In genomic region chr8:90520186-90520585, GRCm38 (mm10) we compare ENCODE assay signal across 11 mouse cellular contexts.
DNase-seq lines count a peak whose midpoint lies in the region; ATAC-seq and TF ChIP-seq lines count a peak whose summit lies in the region.
"Had no signal": no experiment of that assay in that cellular context is flagged by ENCODE, and none has a peak within 500 bp of the region (broad histone marks: within the 10 kb centered on the region; RNA-seq: fewer than 3 reads in every experiment).

No protein-coding gene starts in this region.

- ATAC-seq in forebrain, embryonic 15.5 days (replicated peaks): peak; percentile 84
- ATAC-seq in midbrain, embryonic 11.5 days (ENCODE audit: low FRiP score): peak; percentile 76; the same call in 1 of the 2 replicates

- no peak for TF ChIP-seq POLR2A in brain, embryonic 14.5 days (IDR thresholded peaks at IDR 0.05; ENCODE audit: borderline replicate concordance, extremely low read depth, insufficient read depth, insufficient read length, poor library complexity, severe bottlenecking)

- no peaks in the 10 kb centered on the region for H3K27me3 ChIP-seq in forebrain, embryonic 15.5 days
- H3K27me3 ChIP-seq in midbrain, embryonic 11.5 days (ENCODE audit: control insufficient read depth, insufficient read depth, low read length): no peaks in the 10 kb centered on the region

- H3K9me3 ChIP-seq in forebrain, embryonic 15.5 days: no peaks in the 10 kb centered on the region
- no peaks in the 10 kb centered on the region; the same call in 1 of the 2 replicates for H3K9me3 ChIP-seq in midbrain, embryonic 11.5 days (ENCODE audit: control insufficient read depth, low read length)

- no peak for TF ChIP-seq CTCF in brain, embryonic 14.5 days (IDR thresholded peaks at IDR 0.05; ENCODE audit: borderline replicate concordance, extremely low read depth, insufficient read depth, insufficient read length)

- no peak overlapping the region for H3K9ac ChIP-seq in forebrain, embryonic 15.5 days (replicated peaks)
- H3K9ac ChIP-seq in midbrain, embryonic 11.5 days (ENCODE audit: low read length): no peak overlapping the region
- H3K9ac ChIP-seq: liver, embryonic 14.5 days had no signal

- no peaks in the 10 kb centered on the region for H3K36me3 ChIP-seq in forebrain, embryonic 15.5 days
- H3K36me3 ChIP-seq in midbrain, embryonic 11.5 days (ENCODE audit: control insufficient read depth, insufficient read depth, low read length): no peaks in the 10 kb centered on the region

- H3K27ac ChIP-seq in forebrain, embryonic 15.5 days (replicated peaks): 0 out of 2 replicates have a peak overlapping the region, but pooled peaks have one; percentile 8
- no peak overlapping the region for H3K27ac ChIP-seq in midbrain, embryonic 11.5 days (ENCODE audit: low read depth, low read length)
- H3K27ac ChIP-seq: left cerebral cortex, adult 2 months; liver, embryonic 14.5 days had no signal

- DNase-seq in Muller cell, postnatal 12 days (ENCODE audit: inconsistent ontology term): peak; percentile 91
- peak; percentile 95 for DNase-seq in brain, embryonic 14.5 days (ENCODE audit: low read depth)
- DNase-seq in midbrain, embryonic 11.5 days (ENCODE audit: low spot score, missing footprints): no peak
- DNase-seq in B cell, adult 2 months: no peak
- DNase-seq in gastrocnemius, adult 18-20 months (ENCODE audit: low spot score): no peak
- no peak for DNase-seq in thymus, postnatal 25 days
- DNase-seq: spleen, adult 18-20 months; thymus, postnatal 36 days had no signal

- WGBS in forebrain, embryonic 15.5 days: 5% methylated on average over 4 of the region's 4 CpGs
- 14% methylated on average over 4 of the region's 4 CpGs for WGBS in midbrain, embryonic 11.5 days

- H3K4me1 ChIP-seq in forebrain, embryonic 15.5 days: peaks cover 29% of the 10 kb centered on the region
- H3K4me1 ChIP-seq in midbrain, embryonic 11.5 days (ENCODE audit: control insufficient read depth, insufficient read depth, low read length): 0 out of 2 replicates have a peak, but pooled peaks cover 4% of the 10 kb centered on the region

- no peak overlapping the region for H3K4me2 ChIP-seq in forebrain, embryonic 15.5 days (replicated peaks)
- no peak overlapping the region for H3K4me2 ChIP-seq in midbrain, embryonic 11.5 days

- H3K4me3 ChIP-seq in forebrain, embryonic 15.5 days: no peak overlapping the region
- no peak overlapping the region for H3K4me3 ChIP-seq in midbrain, embryonic 11.5 days (ENCODE audit: low read depth, low read length)
- H3K4me3 ChIP-seq: left cerebral cortex, adult 2 months had no signal

Comparison
In these comparisons a context has a peak if more than half of its experiments do, and no peak if none do; other contexts are left out.
1. DNase-seq: peak in Muller cell, postnatal 12 days (single experiment) and brain, embryonic 14.5 days (single experiment); none in midbrain, embryonic 11.5 days (single experiment), B cell, adult 2 months (0 of 2), gastrocnemius, adult 18-20 months (single experiment) and thymus, postnatal 25 days (single experiment).